8 mouse cellular contexts compared by ENCODE assay signal in genomic region chr13:23445156-23445555, GRCm38 (mm10). TPM values are rescaled to one million over a fixed set of nuclear protein-coding genes. Genes with fewer than 3 reads are reported as not detected.
DNase-seq lines count a peak whose midpoint lies in the region; ATAC-seq and TF ChIP-seq lines count a peak whose summit lies in the region.

No protein-coding gene starts in this region.

- H3K27ac ChIP-seq in spleen, adult 2 months (ENCODE audit: insufficient read depth, low read length), result peak overlapping the region; percentile 91
- H3K27ac ChIP-seq in limb, embryonic 14.5 days (replicated peaks; ENCODE audit: low read depth, low read length), result peak overlapping the region; percentile 97
- peak overlapping the region; percentile 99 for H3K27ac ChIP-seq in stomach, embryonic 15.5 days

- no peak for ATAC-seq in erythroblast, adult 5-6 weeks (replicated peaks; ENCODE audit: low FRiP score, poor library complexity, severe bottlenecking)
- no peak for ATAC-seq in limb, embryonic 14.5 days (ENCODE audit: low FRiP score, low read depth)
- ATAC-seq in stomach, embryonic 15.5 days (ENCODE audit: insufficient read depth, low FRiP score, low read depth), result no peak

- peak overlapping the region; percentile 84 for H3K9ac ChIP-seq in limb, embryonic 14.5 days (ENCODE audit: low read depth, low read length, severe bottlenecking)
- peak overlapping the region; percentile 57 for H3K9ac ChIP-seq in stomach, embryonic 15.5 days

- peaks cover 65% of the 10 kb centered on the region for H3K4me1 ChIP-seq in erythroblast, embryonic 14.5 days (ENCODE audit: control insufficient read depth)
- H3K4me1 ChIP-seq in spleen, adult 2 months (ENCODE audit: control insufficient read depth, insufficient read depth, insufficient read length), result peaks cover 5% of the 10 kb centered on the region
- 0 out of 2 replicates have a peak, but pooled peaks cover 4% of the 10 kb centered on the region for H3K4me1 ChIP-seq in limb, embryonic 14.5 days (ENCODE audit: control insufficient read depth, insufficient read depth, low read length)
- H3K4me1 ChIP-seq in stomach, embryonic 15.5 days, result peaks cover 4% of the 10 kb centered on the region; the same call in 1 of the 2 replicates

- no peaks in the 10 kb centered on the region for H3K36me3 ChIP-seq in erythroblast, embryonic 14.5 days (ENCODE audit: control insufficient read depth)
- H3K36me3 ChIP-seq in spleen, adult 2 months (ENCODE audit: control insufficient read depth, insufficient read depth, low read length), result no peaks in the 10 kb centered on the region
- H3K36me3 ChIP-seq in limb, embryonic 14.5 days (ENCODE audit: control insufficient read depth, insufficient read depth, low read length), result no peaks in the 10 kb centered on the region
- H3K36me3 ChIP-seq in stomach, embryonic 15.5 days, result no peaks in the 10 kb centered on the region

- no peak for DNase-seq in spleen, adult 2 months (ENCODE audit: low read depth in 1 of 2, low spot score in 2 of 2)
- DNase-seq in spleen, adult 18-20 months, result no peak
- DNase-seq in limb, embryonic 14.5 days (ENCODE audit: low spot score), result no peak
- DNase-seq in right cerebral cortex, adult 2 months (ENCODE audit: low spot score in 2 of 2), result no peak
- no peak for DNase-seq in urinary bladder, postnatal 14 days (ENCODE audit: low spot score)

- TF ChIP-seq POLR2A in spleen, adult 2 months (IDR thresholded peaks at IDR 0.05; ENCODE audit: low read depth, low read length), result no peak
- no peak for TF ChIP-seq POLR2A in limb, embryonic 14.5 days (IDR thresholded peaks at IDR 0.05; ENCODE audit: borderline replicate concordance, extremely low read depth, insufficient read depth, insufficient read length)

- H3K4me2 ChIP-seq in limb, embryonic 14.5 days (replicated peaks; ENCODE audit: low read depth, low read length, severe bottlenecking), result peak overlapping the region; percentile 50
- H3K4me2 ChIP-seq in stomach, embryonic 15.5 days, result peak overlapping the region; percentile 60

- 25% methylated on average over 10 of the region's 10 CpGs for WGBS in spleen, adult 2 months
- 3% methylated on average over 10 of the region's 10 CpGs for WGBS in limb, embryonic 14.5 days
- 4% methylated on average over 10 of the region's 10 CpGs for WGBS in stomach, embryonic 15.5 days

- H3K9me3 ChIP-seq in erythroblast, embryonic 14.5 days (ENCODE audit: control insufficient read depth, low read length), result no peaks in the 10 kb centered on the region
- no peaks in the 10 kb centered on the region for H3K9me3 ChIP-seq in limb, embryonic 14.5 days (ENCODE audit: control insufficient read depth, low read length)
- H3K9me3 ChIP-seq in stomach, embryonic 15.5 days, result no peaks in the 10 kb centered on the region

- H3K4me3 ChIP-seq in erythroblast, embryonic 14.5 days (replicated peaks), result peak overlapping the region; percentile 94
- peak overlapping the region; percentile 83 for H3K4me3 ChIP-seq in spleen, adult 2 months (ENCODE audit: extremely low read depth, insufficient read depth, insufficient read length)
- peak overlapping the region; percentile 60 for H3K4me3 ChIP-seq in limb, embryonic 14.5 days (replicated peaks; ENCODE audit: low read length)
- peak overlapping the region; percentile 66 for H3K4me3 ChIP-seq in stomach, embryonic 15.5 days (replicated peaks)

- no peak for TF ChIP-seq CTCF in spleen, adult 2 months (IDR thresholded peaks at IDR 0.05; ENCODE audit: extremely low read depth, insufficient read depth, insufficient read length, insufficient replicate concordance)

- H3K27me3 ChIP-seq in erythroblast, embryonic 14.5 days (ENCODE audit: control insufficient read depth), result no peaks in the 10 kb centered on the region
- H3K27me3 ChIP-seq in spleen, adult 2 months (ENCODE audit: control insufficient read depth, insufficient read depth, low read length), result no peaks in the 10 kb centered on the region
- no peaks in the 10 kb centered on the region for H3K27me3 ChIP-seq in limb, embryonic 14.5 days (ENCODE audit: control insufficient read depth, insufficient read depth, low read length)
- no peaks in the 10 kb centered on the region for H3K27me3 ChIP-seq in stomach, embryonic 15.5 days (replicated peaks)

RNA-seq across cellular contexts. Expression of gene Btn1a1, which starts 20.5 kb away (rescaled TPM):
- polyA plus RNA-seq in erythroblast, embryonic 14.5 days (2012), result 0.15 and 0.16 TPM in 2 replicates
- 4.2 and 4.4 TPM in 2 replicates for total RNA-seq in erythroblast, adult 5-6 weeks (2015; ENCODE audit: low replicate concordance)
- 6.5 and 15.5 TPM in 2 replicates for total RNA-seq in erythroblast, adult 5-6 weeks (2017; ENCODE audit: low replicate concordance)
- 0.19 and 0.56 TPM in 2 replicates for polyA plus RNA-seq in spleen, adult 2 months (2012; rRNA removed)
- 0.31 and 0.32 TPM in 2 replicates for polyA plus RNA-seq in limb, embryonic 14.5 days (2012; rRNA removed)
- polyA plus RNA-seq in limb, embryonic 14.5 days (2014; fragmentation: Nextera tagmentation; extraction: Ambion mirVana), result not detected in 2 replicates
- 0.09 and 0.22 TPM in 2 replicates for polyA plus RNA-seq in stomach, embryonic 15.5 days (2015; fragmentation: Nextera tagmentation; extraction: Ambion mirVana)

RNA-seq across cellular contexts. Expression of gene Abt1, which starts 21.5 kb away (rescaled TPM):
- polyA plus RNA-seq in erythroblast, embryonic 14.5 days (2012), result 0.76 and 0.84 TPM in 2 replicates
- 1.7 and 1.9 TPM in 2 replicates for total RNA-seq in erythroblast, adult 5-6 weeks (2015; ENCODE audit: low replicate concordance)
- total RNA-seq in erythroblast, adult 5-6 weeks (2017; ENCODE audit: low replicate concordance), result 1.4 and 1.7 TPM in 2 replicates
- polyA plus RNA-seq in spleen, adult 2 months (2012; rRNA removed), result 1.8 TPM in 2 replicates
- 6.9 and 9.9 TPM in 2 replicates for polyA plus RNA-seq in limb, embryonic 14.5 days (2012; rRNA removed)
- polyA plus RNA-seq in limb, embryonic 14.5 days (2014; fragmentation: Nextera tagmentation; extraction: Ambion mirVana), result 12.0 and 12.2 TPM in 2 replicates
- 10.7 and 11.9 TPM in 2 replicates for polyA plus RNA-seq in stomach, embryonic 15.5 days (2015; fragmentation: Nextera tagmentation; extraction: Ambion mirVana)

RNA-seq across cellular contexts. Expression of gene Btn2a2, which starts 43.5 kb away (rescaled TPM):
- not detected in 2 replicates for polyA plus RNA-seq in erythroblast, embryonic 14.5 days (2012)
- total RNA-seq in erythroblast, adult 5-6 weeks (2015; ENCODE audit: low replicate concordance), result not detected in 2 replicates
- not detected in 2 replicates for total RNA-seq in erythroblast, adult 5-6 weeks (2017; ENCODE audit: low replicate concordance)
- 0.04 TPM in 1 of 2 replicates, not detected in the other for polyA plus RNA-seq in spleen, adult 2 months (2012; rRNA removed)
- 0.62 and 0.79 TPM in 2 replicates for polyA plus RNA-seq in limb, embryonic 14.5 days (2012; rRNA removed)
- polyA plus RNA-seq in limb, embryonic 14.5 days (2014; fragmentation: Nextera tagmentation; extraction: Ambion mirVana), result 0.89 and 1.2 TPM in 2 replicates
- polyA plus RNA-seq in stomach, embryonic 15.5 days (2015; fragmentation: Nextera tagmentation; extraction: Ambion mirVana), result 0.08 and 0.15 TPM in 2 replicates
